Mouse (Mus musculus): ENCODE results near the gene Gdpd2.

Gdpd2 gene

DNA sequence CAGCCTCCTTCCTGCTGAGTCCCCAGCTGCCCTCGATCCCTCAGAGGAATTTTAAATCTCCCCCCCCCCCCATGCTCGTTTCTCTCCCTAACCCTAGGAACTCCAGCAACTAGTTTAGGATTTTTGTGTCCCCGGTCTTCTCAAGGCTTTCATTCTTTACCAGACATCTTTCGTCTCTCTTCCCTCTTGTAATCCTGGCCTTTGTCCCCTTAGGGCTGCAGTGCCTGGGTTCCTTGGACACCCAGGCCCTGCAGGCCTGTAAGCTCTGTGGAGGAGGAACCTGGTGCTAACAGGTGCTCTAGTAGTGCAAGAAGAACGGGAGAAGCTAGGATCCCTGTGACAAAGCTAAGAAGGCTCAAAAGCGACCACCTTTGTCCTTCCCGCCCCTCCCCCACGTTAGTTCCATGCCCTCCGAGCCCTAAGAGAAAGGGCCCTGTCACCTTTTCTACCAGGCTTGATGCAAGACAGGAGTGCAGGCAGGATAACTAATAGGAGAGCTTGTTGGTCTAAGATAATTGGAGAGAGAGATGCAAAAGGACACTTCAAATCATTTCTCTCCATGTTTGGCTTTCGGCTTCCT lies 48.1 kb downstream of the Gdpd2 start:
- DNase-seq (ENCODE audit: low spot score), result no peak

DNA sequence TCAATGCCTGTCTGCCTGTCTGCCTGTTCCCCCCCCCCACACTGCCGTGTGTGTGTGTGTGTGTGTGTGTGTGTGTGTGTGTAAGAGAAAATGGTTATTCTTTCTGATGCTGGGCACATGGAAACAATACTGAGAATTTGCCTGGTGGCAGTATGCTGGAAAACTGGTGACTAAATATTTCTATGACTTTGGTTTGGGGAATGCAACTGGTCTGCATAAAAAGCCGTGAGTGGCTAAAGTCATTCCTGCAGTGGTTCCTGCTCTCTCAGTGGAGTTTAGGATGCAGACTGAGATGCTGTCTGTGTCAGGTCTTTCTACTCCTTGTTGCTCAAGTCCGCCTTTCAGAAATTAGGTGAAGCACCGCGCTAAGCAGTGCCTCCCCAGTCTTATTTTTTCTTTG lies 48.7 kb downstream of the Gdpd2 start:
- DNase-seq (ENCODE audit: low spot score), result no peak

Measured in ovary, postnatal 10 days (tissue).